Mouse (Mus musculus) embryonic fibroblast, embryonic 13.5 days (primary cell): ENCODE measurements at regions not wholly inside any gene's neighbourhood (a gene's known extent, or its start where the extent isn't known, plus 50 kb on each side); places are given as distances from the start of the nearest gene placed in this dataset.
A peak's percentile ranks its signal among the peaks of the same experiment; 100 is the strongest.

Experiments
- H3K27ac ChIP-seq: 2 replicates; pipeline ENCODE4 v1.5.1; 2012; ENCODE audit warnings: low read length, control low read depth, inconsistent platforms; ENCODE audit not compliant: insufficient read depth
- H3K4me1 ChIP-seq: 2 replicates; pipeline ENCODE4 v1.6.1; 2011; ENCODE audit warnings: low read length; ENCODE audit not compliant: control insufficient read depth, insufficient read depth
- H3K4me3 ChIP-seq: 2 replicates; pipeline ENCODE4 v1.5.1; 2011; ENCODE audit warnings: mild to moderate bottlenecking, control low read depth, low read length; ENCODE audit not compliant: insufficient read depth
- CTCF ChIP-seq: IDR thresholded peaks from 2 replicates; pipeline ENCODE4 v1.5.1; 2011; ENCODE audit warnings: mild to moderate bottlenecking, control low read depth, low read length, moderate library complexity, borderline replicate concordance; ENCODE audit not compliant: insufficient read depth
- POLR2A ChIP-seq: IDR thresholded peaks from 2 replicates; pipeline ENCODE4 v1.6.1; 2011; ENCODE audit warnings: low read depth, mild to moderate bottlenecking, control low read depth, low read length, moderate library complexity

DNA sequence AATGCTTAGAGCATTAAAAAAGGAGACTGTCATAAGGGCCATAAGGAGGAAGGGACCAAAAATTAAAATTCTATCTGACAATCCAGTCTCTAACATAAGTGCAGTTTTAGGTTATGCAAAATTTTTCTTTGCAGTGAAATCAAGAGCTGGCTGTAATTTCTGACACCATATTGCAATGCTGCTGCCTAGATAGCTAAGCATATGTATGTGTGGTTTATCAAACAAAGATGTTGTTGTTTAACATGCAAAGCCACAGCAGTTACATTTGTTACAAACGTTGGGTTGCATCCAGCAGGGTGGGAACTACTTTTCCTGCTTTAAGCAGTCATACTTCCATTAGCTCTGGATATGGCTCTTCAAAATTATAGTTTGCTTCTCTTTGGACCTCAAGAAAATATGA is 288.5 kb downstream of the Psat1 start:
- TF ChIP-seq POLR2A: no peak
- no peak for TF ChIP-seq CTCF

GRCm38 (mm10) chr19:15657846-15658245 is 289.3 kb downstream of the Psat1 start:
- no peak overlapping the region for H3K27ac ChIP-seq
- no peaks in the 10 kb centered on the region for H3K4me1 ChIP-seq
- H3K4me3 ChIP-seq: no peak overlapping the region
- TF ChIP-seq POLR2A (no peak), CTCF (no peak)

More for the DNA sequence above, 288.5 kb downstream of the Psat1 start:
- Histone ChIP-seq H3K4me1 (no peaks in the 10 kb centered on the region), H3K4me3 (no peak overlapping the region), H3K27ac (no peak overlapping the region)

DNA sequence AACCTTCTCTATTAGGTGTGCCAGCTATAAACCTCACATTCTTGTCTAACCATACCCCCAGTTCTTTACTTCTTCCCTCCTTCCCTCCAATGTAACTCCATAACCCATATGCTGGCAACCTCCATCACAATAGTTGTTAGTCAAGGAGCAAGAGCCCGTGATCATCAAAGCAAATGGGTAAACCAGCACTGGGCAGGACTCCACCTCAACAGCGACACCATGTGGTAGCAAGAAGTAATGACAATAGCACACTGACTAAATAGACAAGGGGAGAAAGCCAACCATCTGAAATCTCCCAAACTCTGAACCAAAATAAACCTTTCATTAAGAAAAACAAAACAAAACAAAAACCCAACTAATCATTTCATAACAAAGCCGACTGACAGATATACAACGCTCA is 297.8 kb downstream of the Psat1 start:
- H3K4me1 ChIP-seq: no peaks in the 10 kb centered on the region
- TF ChIP-seq POLR2A: no peak
- TF ChIP-seq CTCF: peak; percentile 53; the same call in 1 of the 2 replicates
- no peak overlapping the region for H3K4me3 ChIP-seq
- H3K27ac ChIP-seq: no peak overlapping the region

DNA sequence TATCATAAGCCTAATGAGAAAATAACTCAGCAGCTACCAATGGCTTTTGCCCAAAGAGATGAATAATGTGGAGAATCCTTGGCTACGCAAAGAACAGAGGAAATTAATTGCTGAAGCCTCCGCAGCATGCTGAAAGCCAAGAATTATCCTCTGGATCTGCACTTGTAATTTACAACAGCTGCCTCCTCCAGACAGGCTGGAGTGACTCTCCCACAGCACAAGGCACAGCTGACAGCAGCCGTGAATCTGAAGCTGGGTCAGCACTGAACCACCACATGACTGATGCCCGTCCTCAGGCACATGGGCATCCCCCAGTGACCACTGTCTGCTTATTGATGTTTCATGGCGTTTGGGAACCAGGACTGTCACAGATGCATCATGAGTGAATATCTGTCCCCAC is 299.8 kb downstream of the Psat1 start:
- H3K4me3 ChIP-seq: no peak overlapping the region
- TF ChIP-seq CTCF (no peak), POLR2A (no peak)
- no peak overlapping the region for H3K27ac ChIP-seq
- H3K4me1 ChIP-seq: no peaks in the 10 kb centered on the region

DNA sequence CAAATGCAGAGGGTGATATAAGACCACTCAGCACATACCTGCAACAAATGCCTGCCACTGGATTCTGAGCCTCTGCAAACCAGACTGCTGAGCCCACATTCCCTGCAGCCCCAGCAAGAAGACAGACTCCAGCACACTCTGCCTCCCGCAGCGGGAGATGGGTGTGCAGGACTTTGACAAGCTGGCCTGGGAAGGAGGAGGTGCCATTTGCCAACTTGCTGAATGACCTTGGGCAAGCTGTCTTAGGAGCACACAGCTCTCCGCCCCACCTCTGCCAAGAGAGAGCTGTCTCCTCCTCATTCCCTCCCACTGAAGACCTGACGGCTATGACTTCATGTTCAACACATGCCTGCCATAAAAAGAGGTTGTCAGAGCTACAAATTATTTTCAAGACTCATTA is 302.4 kb downstream of the Psat1 start:
- Histone ChIP-seq H3K4me1 (no peaks in the 10 kb centered on the region), H3K27ac (no peak overlapping the region), H3K4me3 (no peak overlapping the region)
- TF ChIP-seq CTCF: no peak
- no peak for TF ChIP-seq POLR2A

- Histone ChIP-seq H3K4me1 (no peaks in the 10 kb centered on the region; the same call in none of the 2 replicates), H3K27ac (no peak overlapping the region), H3K4me3 (no peak overlapping the region)
- TF ChIP-seq CTCF (peak; percentile 54; the same call in 1 of the 2 replicates), POLR2A (no peak)
Measured at GRCm38 (mm10) chr19:15617233-15617915, 329.8 kb downstream of the Psat1 start.

DNA sequence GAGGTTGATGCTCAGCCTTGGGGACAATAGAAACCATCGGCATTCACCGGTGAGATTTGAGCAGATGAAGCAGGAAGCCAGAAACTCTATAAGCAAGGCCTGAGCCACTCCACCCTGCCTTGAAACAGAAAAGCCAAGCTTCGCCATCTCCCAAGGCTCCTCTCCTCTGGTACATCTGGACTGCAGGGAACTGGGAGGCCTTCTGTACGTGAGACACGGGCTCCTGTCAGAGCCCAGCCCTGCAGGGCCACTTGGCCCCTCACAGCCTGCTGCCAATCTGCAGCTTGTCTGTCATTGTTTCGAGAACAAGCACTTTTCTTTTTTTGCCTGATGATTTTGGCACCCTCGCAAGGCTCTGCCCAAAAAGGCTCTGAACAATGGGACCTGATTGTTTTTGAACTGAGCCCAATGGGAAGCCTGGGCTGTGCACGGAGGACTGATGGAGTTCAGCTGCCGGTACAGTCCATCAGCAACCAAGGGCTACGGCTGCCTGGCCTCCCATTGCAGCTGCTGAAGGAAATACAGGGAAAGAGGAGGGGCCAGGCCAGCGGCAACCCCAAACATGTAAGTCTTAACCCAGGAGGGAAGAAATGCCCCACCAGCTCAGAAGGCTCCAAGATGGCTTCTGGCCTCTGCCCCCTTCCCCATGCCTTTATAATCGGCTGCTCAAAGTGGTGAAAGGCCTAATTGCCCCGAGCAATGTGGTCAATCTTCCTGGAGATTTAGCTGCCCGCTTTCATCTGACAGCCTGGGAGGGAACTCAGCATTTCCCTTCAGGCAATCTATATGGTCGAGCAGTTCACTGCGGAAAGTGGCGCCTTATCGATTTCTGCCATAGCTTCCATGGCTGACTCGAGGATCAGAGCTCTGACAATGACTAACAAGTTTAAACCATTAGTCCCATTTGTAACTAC is 332.2 kb downstream of the Psat1 start:
- no peak overlapping the region for H3K27ac ChIP-seq

DNA sequence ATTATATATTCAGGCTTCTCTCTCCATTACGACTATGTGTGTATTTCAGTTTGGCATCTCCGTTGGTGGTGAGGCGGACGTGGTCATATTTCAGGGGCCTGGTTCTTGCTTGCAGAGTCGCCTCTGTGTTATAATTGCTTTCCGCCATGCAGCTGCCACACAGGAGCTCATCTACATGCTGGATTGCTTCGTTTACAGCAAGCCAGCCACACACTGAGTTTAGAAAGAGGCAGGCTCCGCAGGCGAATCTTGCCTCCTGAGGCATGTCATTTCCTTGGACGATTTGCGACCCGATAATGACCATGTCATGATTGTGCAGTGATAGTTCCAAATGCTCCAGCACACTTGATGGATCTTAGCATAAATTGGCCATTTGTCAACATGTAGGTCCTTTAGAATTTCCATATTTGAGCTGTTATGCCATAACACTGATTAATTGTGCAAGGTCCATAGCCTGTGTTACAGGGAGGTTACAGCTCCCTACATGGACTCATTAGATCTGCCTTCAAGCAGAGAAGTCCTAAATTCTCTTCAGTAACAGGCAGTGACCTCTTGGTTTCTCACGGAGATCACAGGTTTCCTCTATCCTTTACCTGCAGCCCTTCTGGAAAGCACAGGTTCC is 335.9 kb downstream of the Psat1 start:
- Histone ChIP-seq H3K4me3 (no peak overlapping the region), H3K27ac (no peak overlapping the region), H3K4me1 (no peaks in the 10 kb centered on the region)
- TF ChIP-seq CTCF: no peak
- no peak for TF ChIP-seq POLR2A

More for the DNA sequence above, 332.2 kb downstream of the Psat1 start:
- H3K4me1 ChIP-seq: no peaks in the 10 kb centered on the region; the same call in none of the 2 replicates
- no peak overlapping the region for H3K4me3 ChIP-seq
- TF ChIP-seq POLR2A: no peak
- TF ChIP-seq CTCF: no peak

DNA sequence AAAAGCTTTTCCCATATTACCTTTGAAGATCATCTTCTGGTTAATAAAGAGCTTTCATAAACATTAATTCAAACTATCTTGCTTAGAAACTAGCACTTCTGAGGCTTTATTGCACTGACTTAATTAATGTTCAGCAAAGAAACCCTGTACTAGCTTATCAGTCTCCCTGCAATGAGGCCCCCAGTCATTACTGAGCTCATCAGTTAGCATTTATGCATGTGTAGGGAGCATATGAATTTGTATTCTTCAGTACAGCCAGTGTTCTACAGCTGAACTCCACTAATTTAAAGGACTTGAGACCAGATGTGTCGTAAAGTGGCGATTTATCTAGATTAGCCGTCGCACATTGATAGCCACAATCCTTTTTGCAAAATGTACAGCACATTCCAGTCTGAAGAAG is 340.7 kb downstream of the Psat1 start:
- TF ChIP-seq CTCF (no peak), POLR2A (no peak)
- H3K4me3 ChIP-seq: no peak overlapping the region
- no peak overlapping the region for H3K27ac ChIP-seq
- H3K4me1 ChIP-seq: no peaks in the 10 kb centered on the region; the same call in 1 of the 2 replicates

DNA sequence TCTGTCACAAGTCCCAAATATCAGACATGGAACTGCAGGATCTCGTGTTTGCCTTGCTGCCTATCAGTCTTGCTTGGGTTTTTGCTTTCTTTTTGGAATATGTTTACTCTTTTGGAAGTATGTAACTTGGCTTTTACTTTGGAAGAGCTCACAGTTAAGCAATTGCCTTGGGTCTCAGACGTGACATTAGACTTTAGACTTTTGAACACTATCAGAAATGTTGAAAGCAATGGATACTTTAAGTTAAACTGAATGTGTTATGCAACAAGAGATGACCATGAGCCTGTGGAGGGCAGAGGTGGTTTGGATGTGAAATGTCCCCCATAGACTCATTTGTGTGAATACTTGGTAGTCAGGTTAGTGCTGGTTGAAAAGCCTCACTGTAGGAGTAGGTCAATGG is 354.3 kb downstream of the Psat1 start:
- Histone ChIP-seq H3K4me3 (no peak overlapping the region), H3K4me1 (no peaks in the 10 kb centered on the region), H3K27ac (no peak overlapping the region)
- TF ChIP-seq POLR2A (no peak), CTCF (no peak)
